Mouse (Mus musculus): ENCODE data around the gene Bri3. TPM values are rescaled to one million over a fixed set of nuclear protein-coding genes. Genes with fewer than 3 reads are reported as not detected.

Gene Bri3
- polyA plus RNA-seq, 1 experiment, result 57.2 TPM

- no peak for TF ChIP-seq POLR2A (IDR thresholded peaks at IDR 0.05; ENCODE audit: borderline replicate concordance, control insufficient read depth, low read depth, low read length)
- TF ChIP-seq CTCF (IDR thresholded peaks at IDR 0.05; ENCODE audit: control insufficient read depth, insufficient read depth, low read length), result no peak
- WGBS, result 77% methylated on average over 7 of the region's 7 CpGs
- Histone ChIP-seq H3K4me3 (replicated peaks; ENCODE audit: control insufficient read depth, low read depth, low read length) (no peak overlapping the region), H3K27ac (ENCODE audit: control insufficient read depth, insufficient read depth, low read depth, low read length, poor library complexity) (no peak overlapping the region), H3K4me1 (ENCODE audit: control insufficient read depth, insufficient read depth, low read length) (no peaks in the 10 kb centered on the region)
These were observed 51.9 kb downstream of the Bri3 start for GRCm38 (mm10) chr5:144296090-144296604.

DNA sequence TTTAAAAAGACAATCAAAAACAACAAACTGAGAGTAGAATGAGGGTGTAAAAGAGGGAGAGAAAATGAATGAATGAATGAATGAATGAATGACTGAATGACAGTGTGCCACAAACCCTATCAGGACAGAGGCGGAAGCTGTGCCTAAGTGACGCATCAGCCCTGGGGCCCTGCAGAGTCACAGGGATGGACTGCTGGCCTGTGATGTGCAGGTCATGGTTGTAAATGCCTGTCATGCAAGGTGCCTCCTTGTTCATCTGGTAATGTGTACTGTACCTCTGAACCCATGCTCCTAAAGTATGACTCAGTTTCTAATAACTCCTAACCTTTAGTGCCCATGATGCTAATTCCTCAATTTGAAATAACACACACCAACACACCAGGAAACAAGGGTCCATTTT, 58.8 kb downstream of the Bri3 start:
- Histone ChIP-seq H3K4me1 (ENCODE audit: control insufficient read depth, insufficient read depth, low read length) (no peaks in the 10 kb centered on the region), H3K4me3 (replicated peaks; ENCODE audit: control insufficient read depth, low read depth, low read length) (no peak overlapping the region), H3K27ac (ENCODE audit: control insufficient read depth, insufficient read depth, low read depth, low read length, poor library complexity) (no peak overlapping the region)
- no peak for TF ChIP-seq POLR2A (IDR thresholded peaks at IDR 0.05; ENCODE audit: borderline replicate concordance, control insufficient read depth, low read depth, low read length)
- no peak for TF ChIP-seq CTCF (IDR thresholded peaks at IDR 0.05; ENCODE audit: control insufficient read depth, insufficient read depth, low read length)
- 91% methylated on average over 2 of the region's 2 CpGs for WGBS

GRCm38 (mm10) chr5:144308929-144309328, 64.7 kb downstream of the Bri3 start:
- no peak overlapping the region for H3K4me3 ChIP-seq (replicated peaks; ENCODE audit: control insufficient read depth, low read depth, low read length)
- H3K27ac ChIP-seq (ENCODE audit: control insufficient read depth, insufficient read depth, low read depth, low read length, poor library complexity), result no peak overlapping the region
- 72% methylated on average over 4 of the region's 4 CpGs for WGBS
- H3K4me1 ChIP-seq (ENCODE audit: control insufficient read depth, insufficient read depth, low read length), result peaks cover 2% of the 10 kb centered on the region; the same call in 1 of the 2 replicates
- no peak for TF ChIP-seq CTCF (IDR thresholded peaks at IDR 0.05; ENCODE audit: control insufficient read depth, insufficient read depth, low read length)
- no peak for TF ChIP-seq POLR2A (IDR thresholded peaks at IDR 0.05; ENCODE audit: borderline replicate concordance, control insufficient read depth, low read depth, low read length)

- Histone ChIP-seq H3K4me1 (ENCODE audit: control insufficient read depth, insufficient read depth, low read length) (peaks cover 2% of the 10 kb centered on the region; the same call in 1 of the 2 replicates), H3K4me3 (replicated peaks; ENCODE audit: control insufficient read depth, low read depth, low read length) (no peak overlapping the region), H3K27ac (ENCODE audit: control insufficient read depth, insufficient read depth, low read depth, low read length, poor library complexity) (no peak overlapping the region)
- TF ChIP-seq CTCF (IDR thresholded peaks at IDR 0.05; ENCODE audit: control insufficient read depth, insufficient read depth, low read length) (no peak), POLR2A (IDR thresholded peaks at IDR 0.05; ENCODE audit: borderline replicate concordance, control insufficient read depth, low read depth, low read length) (no peak)
- 26% methylated on average over 7 of the region's 7 CpGs for whole genome bisulfite sequencing
These were observed 67.9 kb downstream of the Bri3 start for GRCm38 (mm10) chr5:144312183-144312582.

- TF ChIP-seq POLR2A (IDR thresholded peaks at IDR 0.05; ENCODE audit: borderline replicate concordance, control insufficient read depth, low read depth, low read length) (no peak), CTCF (IDR thresholded peaks at IDR 0.05; ENCODE audit: control insufficient read depth, insufficient read depth, low read length) (no peak)
- Histone ChIP-seq H3K4me1 (ENCODE audit: control insufficient read depth, insufficient read depth, low read length) (peaks cover 2% of the 10 kb centered on the region; the same call in 1 of the 2 replicates), H3K27ac (ENCODE audit: control insufficient read depth, insufficient read depth, low read depth, low read length, poor library complexity) (no peak overlapping the region), H3K4me3 (replicated peaks; ENCODE audit: control insufficient read depth, low read depth, low read length) (no peak overlapping the region)
- 15% methylated on average over 5 of the region's 5 CpGs for WGBS
These were observed 69.1 kb downstream of the Bri3 start for GRCm38 (mm10) chr5:144313335-144313734.

DNA sequence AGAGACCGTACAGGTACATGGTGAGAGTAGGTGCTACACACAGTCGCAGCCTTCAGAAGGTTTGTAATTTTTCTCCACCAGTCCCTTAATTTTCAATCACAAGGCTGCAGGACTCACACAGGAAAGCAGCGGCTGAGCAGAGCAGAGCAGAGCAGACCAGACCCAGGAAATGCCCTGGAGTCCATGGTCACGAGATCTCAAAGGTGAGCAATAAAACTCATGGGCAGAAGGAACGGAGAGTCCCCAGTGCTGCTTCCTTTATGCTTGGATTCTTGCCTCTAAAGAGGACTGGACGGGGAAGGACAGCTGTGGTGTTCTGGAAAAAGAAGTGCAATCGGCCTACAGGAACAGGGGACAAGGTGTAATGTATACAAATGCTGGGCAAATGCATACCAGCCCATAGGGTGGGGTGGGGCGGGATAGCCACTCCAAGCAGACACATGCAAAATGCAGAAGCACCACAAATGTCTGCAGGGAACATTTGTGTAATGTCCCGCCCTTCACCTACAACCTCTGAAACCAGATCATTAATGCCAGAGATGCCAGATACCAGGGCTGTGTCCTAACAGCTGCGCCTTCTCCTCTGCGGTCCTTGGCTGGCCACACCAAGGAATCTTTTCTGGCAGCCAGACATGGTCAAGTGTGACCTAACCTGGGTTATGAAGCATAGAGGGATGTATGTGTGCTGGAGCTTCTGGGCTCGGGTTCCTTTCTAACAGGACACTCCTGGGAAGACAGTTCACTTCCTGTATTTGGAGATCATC, 70.7 kb downstream of the Bri3 start:
- no peak overlapping the region for H3K27ac ChIP-seq (ENCODE audit: control insufficient read depth, insufficient read depth, low read depth, low read length, poor library complexity)
- 80% methylated on average over 12 of the region's 12 CpGs for WGBS
- peaks cover 2% of the 10 kb centered on the region; the same call in 1 of the 2 replicates for H3K4me1 ChIP-seq (ENCODE audit: control insufficient read depth, insufficient read depth, low read length)
- TF ChIP-seq CTCF (IDR thresholded peaks at IDR 0.05; ENCODE audit: control insufficient read depth, insufficient read depth, low read length), result no peak
- TF ChIP-seq POLR2A (IDR thresholded peaks at IDR 0.05; ENCODE audit: borderline replicate concordance, control insufficient read depth, low read depth, low read length), result no peak
- H3K4me3 ChIP-seq (replicated peaks; ENCODE audit: control insufficient read depth, low read depth, low read length), result no peak overlapping the region

GRCm38 (mm10) chr5:144316442-144316841, 72.2 kb downstream of the Bri3 start:
- Histone ChIP-seq H3K27ac (ENCODE audit: control insufficient read depth, insufficient read depth, low read depth, low read length, poor library complexity) (no peak overlapping the region), H3K4me1 (ENCODE audit: control insufficient read depth, insufficient read depth, low read length) (peaks cover 2% of the 10 kb centered on the region; the same call in 1 of the 2 replicates), H3K4me3 (replicated peaks; ENCODE audit: control insufficient read depth, low read depth, low read length) (no peak overlapping the region)
- no peak for TF ChIP-seq POLR2A (IDR thresholded peaks at IDR 0.05; ENCODE audit: borderline replicate concordance, control insufficient read depth, low read depth, low read length)
- TF ChIP-seq CTCF (IDR thresholded peaks at IDR 0.05; ENCODE audit: control insufficient read depth, insufficient read depth, low read length), result no peak
- 76% methylated on average over 3 of the region's 3 CpGs for WGBS

DNA sequence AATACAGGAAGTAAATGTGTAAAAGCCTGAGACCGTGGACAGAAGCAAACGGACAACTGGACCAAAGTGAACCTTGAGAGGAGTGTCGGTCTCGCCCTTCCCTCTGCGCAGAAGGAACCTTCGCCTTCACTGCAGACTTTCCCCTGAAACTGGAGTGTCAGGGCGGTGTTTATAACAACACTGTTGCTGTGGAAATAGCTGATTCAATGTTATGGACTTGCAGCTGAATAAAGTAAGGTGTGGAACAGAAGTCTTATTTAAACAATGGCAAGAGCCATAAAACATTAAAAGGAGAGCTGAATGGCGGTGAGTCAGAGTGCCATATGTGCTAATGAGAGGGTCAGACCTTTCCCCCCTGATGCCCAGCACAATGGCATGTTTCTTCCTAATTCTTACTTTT, 73.2 kb downstream of the Bri3 start:
- H3K27ac ChIP-seq (ENCODE audit: control insufficient read depth, insufficient read depth, low read depth, low read length, poor library complexity), result no peak overlapping the region
- WGBS, result 73% methylated on average over 8 of the region's 8 CpGs
- TF ChIP-seq CTCF (IDR thresholded peaks at IDR 0.05; ENCODE audit: control insufficient read depth, insufficient read depth, low read length) (no peak), POLR2A (IDR thresholded peaks at IDR 0.05; ENCODE audit: borderline replicate concordance, control insufficient read depth, low read depth, low read length) (no peak)
- peaks cover 2% of the 10 kb centered on the region; the same call in 1 of the 2 replicates for H3K4me1 ChIP-seq (ENCODE audit: control insufficient read depth, insufficient read depth, low read length)
- no peak overlapping the region for H3K4me3 ChIP-seq (replicated peaks; ENCODE audit: control insufficient read depth, low read depth, low read length)
